Mouse (Mus musculus): ENCODE measurements at regions not wholly inside any gene's neighbourhood (a gene's known extent, or its start where the extent isn't known, plus 50 kb on each side); places are given as distances from the start of the nearest gene placed in this dataset.

- WGBS, result 81% methylated on average over 3 of the region's 3 CpGs
- TF ChIP-seq CTCF (IDR thresholded peaks at IDR 0.05; ENCODE audit: low read depth), result no peak
- ATAC-seq, result no peak
These were observed 156.8 kb upstream of the Lpp start for GRCm38 (mm10) chr16:24236511-24236910.

DNA sequence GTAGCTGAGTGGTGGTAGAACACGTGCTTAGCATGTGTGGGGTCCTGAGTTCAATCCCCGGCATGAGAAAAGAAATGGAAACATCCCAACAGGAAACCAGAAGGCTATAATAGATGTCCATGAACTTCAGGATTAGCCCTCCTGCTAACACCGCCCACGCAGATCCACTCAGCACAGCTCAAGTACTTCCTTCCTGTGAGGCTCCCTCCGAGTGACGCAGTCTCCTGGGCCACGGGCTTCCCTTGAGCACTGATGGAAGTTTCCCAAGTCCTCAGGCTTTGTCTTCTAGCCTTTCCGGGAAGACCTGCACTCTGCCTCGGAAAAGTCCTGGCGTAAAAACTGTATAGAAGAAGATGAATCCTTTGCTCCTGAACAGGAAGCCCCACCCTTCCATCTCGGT, 158.5 kb upstream of the Lpp start:
- no peak overlapping the region for H3K4me2 ChIP-seq (ENCODE audit: low read depth)
- DNase-seq, result no peak
- H3K9me3 ChIP-seq (ENCODE audit: low read length), result no peaks in the 10 kb centered on the region
- no peak overlapping the region for H3K27ac ChIP-seq (ENCODE audit: low read depth, low read length)
- no peak for ATAC-seq
- 89% methylated on average over 11 of the region's 11 CpGs for WGBS
- H3K4me1 ChIP-seq (ENCODE audit: insufficient read depth), result no peaks in the 10 kb centered on the region
- TF ChIP-seq CTCF (IDR thresholded peaks at IDR 0.05; ENCODE audit: low read depth), result no peak
- H3K36me3 ChIP-seq (ENCODE audit: insufficient read depth), result no peaks in the 10 kb centered on the region
- no peaks in the 10 kb centered on the region for H3K27me3 ChIP-seq (ENCODE audit: insufficient read depth, low read length)
- no peak overlapping the region for H3K4me3 ChIP-seq (ENCODE audit: low read depth, low read length)
- H3K9ac ChIP-seq, result no peak overlapping the region

More at GRCm38 (mm10) chr16:24236511-24236910, 156.8 kb upstream of the Lpp start:
- H3K9ac ChIP-seq, result no peak overlapping the region
- H3K27me3 ChIP-seq (ENCODE audit: insufficient read depth, low read length), result no peaks in the 10 kb centered on the region
- H3K9me3 ChIP-seq (ENCODE audit: low read length), result no peaks in the 10 kb centered on the region
- no peak overlapping the region for H3K27ac ChIP-seq (ENCODE audit: low read depth, low read length)
- H3K4me2 ChIP-seq (ENCODE audit: low read depth), result no peak overlapping the region
- H3K4me3 ChIP-seq (ENCODE audit: low read depth, low read length), result no peak overlapping the region
- DNase-seq, result no peak
- H3K4me1 ChIP-seq (ENCODE audit: insufficient read depth), result no peaks in the 10 kb centered on the region
- H3K36me3 ChIP-seq (ENCODE audit: insufficient read depth), result no peaks in the 10 kb centered on the region

- no peak for TF ChIP-seq CTCF (IDR thresholded peaks at IDR 0.05; ENCODE audit: low read depth)
- H3K9me3 ChIP-seq (ENCODE audit: low read length), result no peaks in the 10 kb centered on the region
- H3K27me3 ChIP-seq (ENCODE audit: insufficient read depth, low read length), result no peaks in the 10 kb centered on the region
- DNase-seq (no peak), ATAC-seq (no peak)
- no peak overlapping the region for H3K4me3 ChIP-seq (ENCODE audit: low read depth, low read length)
- H3K27ac ChIP-seq (ENCODE audit: low read depth, low read length), result no peak overlapping the region
- H3K4me1 ChIP-seq (ENCODE audit: insufficient read depth), result no peaks in the 10 kb centered on the region
- H3K36me3 ChIP-seq (ENCODE audit: insufficient read depth), result no peaks in the 10 kb centered on the region
- 77% methylated on average over 6 of the region's 6 CpGs for WGBS
- H3K9ac ChIP-seq, result no peak overlapping the region
- no peak overlapping the region for H3K4me2 ChIP-seq (ENCODE audit: low read depth)
These were observed 161.2 kb upstream of the Lpp start for GRCm38 (mm10) chr16:24232001-24232530.

GRCm38 (mm10) chr16:24231506-24231905, 161.8 kb upstream of the Lpp start:
- Histone ChIP-seq H3K27me3 (ENCODE audit: insufficient read depth, low read length) (no peaks in the 10 kb centered on the region), H3K36me3 (ENCODE audit: insufficient read depth) (no peaks in the 10 kb centered on the region), H3K9me3 (ENCODE audit: low read length) (no peaks in the 10 kb centered on the region), H3K27ac (ENCODE audit: low read depth, low read length) (no peak overlapping the region), H3K4me2 (ENCODE audit: low read depth) (no peak overlapping the region), H3K4me3 (ENCODE audit: low read depth, low read length) (no peak overlapping the region), H3K4me1 (ENCODE audit: insufficient read depth) (no peaks in the 10 kb centered on the region), H3K9ac (no peak overlapping the region)
- no peak for TF ChIP-seq CTCF (IDR thresholded peaks at IDR 0.05; ENCODE audit: low read depth)
- DNase-seq (no peak), ATAC-seq (peak; percentile 29; the same call in 1 of the 2 replicates)
- WGBS, result 57% methylated on average over 5 of the region's 5 CpGs

DNA sequence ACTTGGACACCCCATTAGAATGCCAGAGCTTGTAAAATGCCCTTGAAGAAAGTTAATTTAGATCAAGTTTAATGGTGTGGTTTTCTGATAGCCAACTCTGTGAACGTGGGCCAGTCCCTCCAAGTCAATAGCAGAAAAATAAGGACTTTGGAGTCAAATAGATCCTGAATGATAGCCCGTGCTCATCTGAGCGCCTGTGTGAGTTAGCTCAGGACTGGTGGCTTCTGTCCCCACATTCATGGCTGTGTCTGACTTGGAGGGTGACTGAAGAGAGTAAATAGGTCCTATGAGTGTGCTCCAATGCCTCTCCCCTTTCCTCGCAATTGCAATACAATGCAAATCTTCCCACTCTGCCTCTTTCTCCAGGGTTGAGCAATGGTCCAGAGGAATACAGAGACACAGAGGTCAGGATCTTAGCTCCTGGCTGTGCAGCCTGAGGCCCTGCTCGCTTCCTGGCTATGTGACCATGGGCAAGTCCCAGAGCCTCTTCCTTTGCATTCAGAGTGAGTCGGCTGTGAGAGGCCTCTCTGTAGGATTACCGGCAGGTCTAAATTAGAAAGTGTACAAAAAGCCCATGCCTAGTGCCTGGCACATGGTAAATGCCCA, 164.2 kb upstream of the Lpp start:
- Histone ChIP-seq H3K4me2 (ENCODE audit: low read depth) (no peak overlapping the region), H3K4me3 (ENCODE audit: low read depth, low read length) (no peak overlapping the region), H3K9me3 (ENCODE audit: low read length) (no peaks in the 10 kb centered on the region), H3K4me1 (ENCODE audit: insufficient read depth) (no peaks in the 10 kb centered on the region), H3K9ac (no peak overlapping the region), H3K27ac (ENCODE audit: low read depth, low read length) (no peak overlapping the region), H3K36me3 (ENCODE audit: insufficient read depth) (no peaks in the 10 kb centered on the region), H3K27me3 (ENCODE audit: insufficient read depth, low read length) (no peaks in the 10 kb centered on the region)
- DNase-seq (no peak), ATAC-seq (no peak; the same call in 1 of the 2 replicates)
- WGBS, result 72% methylated on average over 7 of the region's 7 CpGs
- no peak for TF ChIP-seq CTCF (IDR thresholded peaks at IDR 0.05; ENCODE audit: low read depth)

DNA sequence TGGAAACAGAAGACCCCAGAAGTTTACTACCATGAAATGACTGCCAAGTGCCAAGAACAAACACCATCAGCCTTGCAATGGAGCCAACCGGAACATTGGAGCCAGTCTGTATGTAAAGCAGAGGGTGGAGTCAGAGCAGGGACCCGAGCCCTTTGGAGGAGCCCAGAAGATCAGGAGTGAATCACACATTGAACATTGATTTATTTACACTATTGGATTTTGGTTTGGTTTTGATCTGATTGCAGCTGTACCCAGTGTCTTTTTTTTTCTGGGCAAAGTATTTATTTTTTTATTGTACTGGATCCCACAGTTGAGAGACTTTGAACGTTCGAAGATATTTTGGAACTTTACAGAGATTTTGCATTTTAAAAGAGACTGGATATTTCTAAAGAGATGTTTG, 167.4 kb upstream of the Lpp start:
- no peak overlapping the region for H3K4me3 ChIP-seq (ENCODE audit: low read depth, low read length)
- no peak overlapping the region for H3K9ac ChIP-seq
- H3K36me3 ChIP-seq (ENCODE audit: insufficient read depth), result no peaks in the 10 kb centered on the region
- no peaks in the 10 kb centered on the region for H3K27me3 ChIP-seq (ENCODE audit: insufficient read depth, low read length)
- no peak for DNase-seq
- WGBS, result 83% methylated on average over 4 of the region's 4 CpGs
- ATAC-seq, result no peak
- no peak overlapping the region for H3K4me2 ChIP-seq (ENCODE audit: low read depth)
- no peaks in the 10 kb centered on the region for H3K9me3 ChIP-seq (ENCODE audit: low read length)
- no peak for TF ChIP-seq CTCF (IDR thresholded peaks at IDR 0.05; ENCODE audit: low read depth)
- no peaks in the 10 kb centered on the region for H3K4me1 ChIP-seq (ENCODE audit: insufficient read depth)
- H3K27ac ChIP-seq (ENCODE audit: low read depth, low read length), result no peak overlapping the region

GRCm38 (mm10) chr16:24225090-24225489, 168.2 kb upstream of the Lpp start:
- no peaks in the 10 kb centered on the region for H3K27me3 ChIP-seq (ENCODE audit: insufficient read depth, low read length)
- no peak for TF ChIP-seq CTCF (IDR thresholded peaks at IDR 0.05; ENCODE audit: low read depth)
- no peaks in the 10 kb centered on the region for H3K9me3 ChIP-seq (ENCODE audit: low read length)
- H3K36me3 ChIP-seq (ENCODE audit: insufficient read depth), result no peaks in the 10 kb centered on the region
- no peak overlapping the region for H3K9ac ChIP-seq
- 90% methylated on average over 1 of the region's 1 CpGs for WGBS
- H3K4me3 ChIP-seq (ENCODE audit: low read depth, low read length), result no peak overlapping the region
- no peak for DNase-seq
- no peak overlapping the region for H3K27ac ChIP-seq (ENCODE audit: low read depth, low read length)
- no peak overlapping the region for H3K4me2 ChIP-seq (ENCODE audit: low read depth)
- no peak for ATAC-seq
- no peaks in the 10 kb centered on the region for H3K4me1 ChIP-seq (ENCODE audit: insufficient read depth)

Data from forebrain, postnatal 0 days (tissue).